In genomic region chr19:47015965-47016364, GRCm38 (mm10) we compare ENCODE assay signal across 10 mouse cellular contexts. TPM values are rescaled to one million over a fixed set of nuclear protein-coding genes. Genes with fewer than 3 reads are reported as not detected.
DNase-seq lines count a peak whose midpoint lies in the region; ATAC-seq and TF ChIP-seq lines count a peak whose summit lies in the region.
"Had no signal": no experiment of that assay in that cellular context is flagged by ENCODE, and none has a peak within 500 bp of the region (broad histone marks: within the 10 kb centered on the region; RNA-seq: fewer than 3 reads in every experiment).

No protein-coding gene starts in this region.

- H3K27ac ChIP-seq in ES-E14 (ENCODE audit: insufficient read depth, low read depth, low read length, poor library complexity, severe bottlenecking) = no peak overlapping the region
- peak overlapping the region; percentile 89 for H3K27ac ChIP-seq in hindbrain, embryonic 12.5 days
- H3K27ac ChIP-seq in midbrain, embryonic 16.5 days (ENCODE audit: low read length) = peak overlapping the region; percentile 97

- no peaks in the 10 kb centered on the region for H3K36me3 ChIP-seq in ES-E14 (ENCODE audit: control insufficient read depth, insufficient read depth, low read length, poor library complexity, severe bottlenecking)
- no peaks in the 10 kb centered on the region for H3K36me3 ChIP-seq in hindbrain, embryonic 12.5 days
- H3K36me3 ChIP-seq in midbrain, embryonic 16.5 days (ENCODE audit: control insufficient read depth, insufficient read depth, low read length) = peaks cover 1% of the 10 kb centered on the region; the same call in 1 of the 2 replicates

- peak overlapping the region; percentile 92 for H3K9ac ChIP-seq in ES-E14 (ENCODE audit: insufficient read depth, low read depth, low read length, poor library complexity, severe bottlenecking)
- peak overlapping the region; percentile 89 for H3K9ac ChIP-seq in hindbrain, embryonic 12.5 days
- H3K9ac ChIP-seq in midbrain, embryonic 16.5 days (ENCODE audit: low read depth, low read length) = peak overlapping the region; percentile 93

- no peak for DNase-seq in ES-E14 (ENCODE audit: low read depth, low spot score)
- peak; percentile 46 for DNase-seq in brain, embryonic 14.5 days (ENCODE audit: low read depth)
- no peak for DNase-seq in left cerebral cortex, adult 9 months (ENCODE audit: low spot score in 2 of 2)
- no peak for DNase-seq in adrenal gland, postnatal 4 days (ENCODE audit: low spot score in 2 of 2)

- peak overlapping the region; percentile 83 to 93 for H3K4me3 ChIP-seq in ES-E14 (ENCODE audit: insufficient read depth in 1 of 2, low read depth in 1 of 2, low read length in 2 of 2, poor library complexity in 1 of 2, severe bottlenecking in 1 of 2)
- H3K4me3 ChIP-seq in hindbrain, embryonic 12.5 days = peak overlapping the region; percentile 74
- peak overlapping the region; percentile 73 for H3K4me3 ChIP-seq in midbrain, embryonic 16.5 days (ENCODE audit: low read depth, low read length)

- TF ChIP-seq CTCF in brain, embryonic 14.5 days (IDR thresholded peaks at IDR 0.05; ENCODE audit: borderline replicate concordance, extremely low read depth, insufficient read depth, insufficient read length) = no peak

- H3K4me1 ChIP-seq in ES-E14 (ENCODE audit: control insufficient read depth in 2 of 2, insufficient read depth in 2 of 2, low read length in 2 of 2, poor library complexity in 1 of 2) = peaks cover 6 to 11% of the 10 kb centered on the region in 2 experiments
- H3K4me1 ChIP-seq in hindbrain, embryonic 12.5 days = peaks cover 16% of the 10 kb centered on the region
- H3K4me1 ChIP-seq in midbrain, embryonic 16.5 days (ENCODE audit: control insufficient read depth, insufficient read depth, low read length) = peaks cover 19% of the 10 kb centered on the region

- no peaks in the 10 kb centered on the region for H3K9me3 ChIP-seq in ES-E14 (ENCODE audit: control insufficient read depth, insufficient read depth, low read depth, low read length)
- H3K9me3 ChIP-seq in hindbrain, embryonic 12.5 days (replicated peaks) = no peaks in the 10 kb centered on the region
- H3K9me3 ChIP-seq in midbrain, embryonic 16.5 days (replicated peaks; ENCODE audit: control insufficient read depth, low read length, poor library complexity, severe bottlenecking) = no peaks in the 10 kb centered on the region

- H3K27me3 ChIP-seq in hindbrain, embryonic 12.5 days = peaks cover 45% of the 10 kb centered on the region
- no peaks in the 10 kb centered on the region for H3K27me3 ChIP-seq in midbrain, embryonic 16.5 days (ENCODE audit: control insufficient read depth, insufficient read depth, low read depth, low read length)

- in situ Hi-C loops in ES-E14 (cut with MboI; ENCODE audit: low sequenced_read_pairs in 2 of 2, unreplicated experiment in 2 of 2) = no loop called here

- no peak for TF ChIP-seq POLR2A in brain, embryonic 14.5 days (IDR thresholded peaks at IDR 0.05; ENCODE audit: borderline replicate concordance, extremely low read depth, insufficient read depth, insufficient read length, poor library complexity, severe bottlenecking)

- no peak for ATAC-seq in hindbrain, embryonic 12.5 days (ENCODE audit: low FRiP score)
- no peak for ATAC-seq in midbrain, embryonic 16.5 days
- no peak for ATAC-seq in granulocyte monocyte progenitor cell, adult 5-6 weeks (replicated peaks; ENCODE audit: poor library complexity, severe bottlenecking)
- ATAC-seq: inflammation-experienced regulatory T-cells, adult 6 months; Patski had no signal

- WGBS in hindbrain, embryonic 12.5 days = 3% methylated on average over 9 of the region's 9 CpGs
- WGBS in midbrain, embryonic 16.5 days = 2% methylated on average over 9 of the region's 9 CpGs

- H3K4me2 ChIP-seq in hindbrain, embryonic 12.5 days (replicated peaks) = peak overlapping the region; percentile 61
- peak overlapping the region; percentile 82 for H3K4me2 ChIP-seq in midbrain, embryonic 16.5 days (ENCODE audit: low read length)

TF ChIP-seq in ES-E14, 5 proteins besides CTCF, POLR2A, EP300 and RAD21:
- TF ChIP-seq ZNF384 (IDR thresholded peaks at IDR 0.05; ENCODE audit: low read depth, low read length) (no peak), HCFC1 (IDR thresholded peaks at IDR 0.05; ENCODE audit: borderline replicate concordance, insufficient read depth, low read length) (no peak), CHD2 (IDR thresholded peaks at IDR 0.05; ENCODE audit: low read depth, low read length) (no peak), MAFK (IDR thresholded peaks at IDR 0.05; ENCODE audit: insufficient read depth, low read depth, low read length) (no peak), ZC3H11A (IDR thresholded peaks at IDR 0.05; ENCODE audit: borderline replicate concordance, low read depth, low read length) (no peak)

RNA-seq across cellular contexts. Expression of gene Nt5c2, which starts 1.0 kb away (rescaled TPM):
- total RNA-seq in ES-E14 (2012; rRNA removed) = 26.9 and 27.0 TPM in 2 replicates
- 40.1 and 49.2 TPM in 2 replicates for polyA plus RNA-seq in brain, embryonic 14.5 days (2012; rRNA removed)
- 85.3 and 89.1 TPM in 2 replicates for polyA plus RNA-seq in hindbrain, embryonic 12.5 days (2016; fragmentation: Nextera tagmentation; extraction: Ambion mirVana)
- 85.7 and 93.4 TPM in 2 replicates for polyA plus RNA-seq in midbrain, embryonic 16.5 days (2015; fragmentation: Nextera tagmentation; extraction: Ambion mirVana)
- total RNA-seq in granulocyte monocyte progenitor cell, adult 5-6 weeks (2014; fragmentation: Nextera tagmentation) = 62.3 and 65.3 TPM in 2 replicates
- 67.6 and 84.5 TPM in 2 replicates for total RNA-seq in granulocyte monocyte progenitor cell, adult 5-6 weeks (2017)
- 100 to 1,000 TPM; 106 to 107 TPM for total RNA-seq in adrenal gland, postnatal 4 days (2021)

RNA-seq across cellular contexts. Expression of gene Ina, which starts 1.5 kb away (rescaled TPM):
- 9.8 and 18.4 TPM in 2 replicates for total RNA-seq in ES-E14 (2012; rRNA removed)
- 413 and 626 TPM in 2 replicates for polyA plus RNA-seq in brain, embryonic 14.5 days (2012; rRNA removed)
- 578 and 632 TPM in 2 replicates for polyA plus RNA-seq in hindbrain, embryonic 12.5 days (2016; fragmentation: Nextera tagmentation; extraction: Ambion mirVana)
- polyA plus RNA-seq in midbrain, embryonic 16.5 days (2015; fragmentation: Nextera tagmentation; extraction: Ambion mirVana) = 424 and 528 TPM in 2 replicates
- total RNA-seq in granulocyte monocyte progenitor cell, adult 5-6 weeks (2014; fragmentation: Nextera tagmentation) = not detected in 2 replicates
- total RNA-seq in granulocyte monocyte progenitor cell, adult 5-6 weeks (2017) = not detected in 2 replicates
- total RNA-seq in adrenal gland, postnatal 4 days (2021) = 10 to 100 TPM; 15.5 to 23.5 TPM
- total RNA-seq: gastrocnemius, postnatal 14 days had no signal
- polyA plus RNA-seq: inflammation-experienced regulatory T-cells, adult 6 months had no signal

RNA-seq across cellular contexts. Expression of gene Pcgf6, which starts 34.7 kb away (rescaled TPM):
- 34.0 and 40.2 TPM in 2 replicates for total RNA-seq in ES-E14 (2012; rRNA removed)
- polyA plus RNA-seq in brain, embryonic 14.5 days (2012; rRNA removed) = 65.2 and 81.7 TPM in 2 replicates
- polyA plus RNA-seq in hindbrain, embryonic 12.5 days (2016; fragmentation: Nextera tagmentation; extraction: Ambion mirVana) = 30.4 and 31.1 TPM in 2 replicates
- polyA plus RNA-seq in midbrain, embryonic 16.5 days (2015; fragmentation: Nextera tagmentation; extraction: Ambion mirVana) = 33.9 and 35.1 TPM in 2 replicates
- total RNA-seq in granulocyte monocyte progenitor cell, adult 5-6 weeks (2014; fragmentation: Nextera tagmentation) = 21.3 and 24.9 TPM in 2 replicates
- total RNA-seq in granulocyte monocyte progenitor cell, adult 5-6 weeks (2017) = 10.0 and 11.3 TPM in 2 replicates
- total RNA-seq in adrenal gland, postnatal 4 days (2021) = 10 to 100 TPM; 13.9 to 16.8 TPM

RNA-seq across cellular contexts. Expression of gene Taf5, which starts 51.6 kb away (rescaled TPM):
- 17.1 and 19.2 TPM in 2 replicates for total RNA-seq in ES-E14 (2012; rRNA removed)
- 10.8 and 11.0 TPM in 2 replicates for polyA plus RNA-seq in brain, embryonic 14.5 days (2012; rRNA removed)
- polyA plus RNA-seq in hindbrain, embryonic 12.5 days (2016; fragmentation: Nextera tagmentation; extraction: Ambion mirVana) = 10.7 and 11.2 TPM in 2 replicates
- 4.7 and 5.1 TPM in 2 replicates for polyA plus RNA-seq in midbrain, embryonic 16.5 days (2015; fragmentation: Nextera tagmentation; extraction: Ambion mirVana)
- 6.3 and 9.9 TPM in 2 replicates for total RNA-seq in granulocyte monocyte progenitor cell, adult 5-6 weeks (2014; fragmentation: Nextera tagmentation)
- 25.3 and 27.4 TPM in 2 replicates for total RNA-seq in granulocyte monocyte progenitor cell, adult 5-6 weeks (2017)
- total RNA-seq in adrenal gland, postnatal 4 days (2021) = 1 to 10 TPM; 5.1 to 5.6 TPM

Comparison
In these comparisons a context has a peak if more than half of its experiments do, and no peak if none do; other contexts are left out.
1. RNA of gene Ina, which starts 1.5 kb away (total RNA-seq): 15.5 to 23.5 TPM in adrenal gland, postnatal 4 days and 9.8 to 18.4 TPM in ES-E14; not detected in granulocyte monocyte progenitor cell, adult 5-6 weeks; every median in the first group is over 10 times any median in the second.
2. Peak in every context shown above with its lines, with median percentiles within 50 percentile points of each other: H3K4me3 ChIP-seq and H3K9ac ChIP-seq.